Mouse (Mus musculus) ES-E14 (cell line): Measurements from ENCODE around the gene Asic4. TPM values are rescaled to one million over a fixed set of nuclear protein-coding genes. Genes with fewer than 3 reads are reported as not detected.
A peak's percentile ranks its signal among the peaks of the same experiment; 100 is the strongest.

Experiments
- DNase-seq: peaks from one replicate; pipeline ENCODE4 v3.0.0-alpha.2; 2013; ENCODE audit warnings: low read depth, low spot score
- H3K27ac ChIP-seq: 2 replicates; pipeline ENCODE4 v1.5.1; 2012; ENCODE audit warnings: low read depth, mild to moderate bottlenecking, low read length, moderate library complexity, mixed read lengths; ENCODE audit not compliant: poor library complexity, insufficient read depth, severe bottlenecking
- H3K36me3 ChIP-seq: 2 replicates; pipeline ENCODE4 v1.6.1; 2012; ENCODE audit warnings: mild to moderate bottlenecking, low read length, moderate library complexity, mixed read lengths; ENCODE audit not compliant: control insufficient read depth, poor library complexity, insufficient read depth, severe bottlenecking
- H3K4me1 ChIP-seq, 2 experiments: fragments of 150-350 bp in 1 of 2; sonication (generic) in 1 of 2; 2 replicates each; pipeline ENCODE4 v1.6.1; 2012; ENCODE audit warnings: low read length in 2 of 2, mild to moderate bottlenecking in 1 of 2, mixed read lengths in 1 of 2; ENCODE audit not compliant: control insufficient read depth in 2 of 2, insufficient read depth in 2 of 2, poor library complexity in 1 of 2
- H3K4me3 ChIP-seq, 2 experiments: fragments of 150-350 bp in 1 of 2; sonication (generic) in 1 of 2; 2 replicates each; pipeline ENCODE4 v1.5.1; 2012; ENCODE audit warnings: low read length in 2 of 2, low read depth in 1 of 2, mild to moderate bottlenecking in 1 of 2, mixed read lengths in 1 of 2; ENCODE audit not compliant: insufficient read depth in 1 of 2, poor library complexity in 1 of 2, severe bottlenecking in 1 of 2
- H3K9ac ChIP-seq: 2 replicates; pipeline ENCODE4 v1.6.1; 2012; ENCODE audit warnings: low read depth, mild to moderate bottlenecking, low read length, mixed read lengths; ENCODE audit not compliant: poor library complexity, insufficient read depth, severe bottlenecking
- H3K9me3 ChIP-seq: fragments of 150-350 bp; sonication (generic); 2 replicates; pipeline ENCODE4 v1.6.1; 2012; ENCODE audit warnings: low read depth, mild to moderate bottlenecking, low read length; ENCODE audit not compliant: control insufficient read depth, insufficient read depth
- CHD2 ChIP-seq: IDR thresholded peaks from 2 replicates; pipeline ENCODE4 v1.6.1; 2014; ENCODE audit warnings: mild to moderate bottlenecking, low read depth, low read length, inconsistent platforms
- HCFC1 ChIP-seq: IDR thresholded peaks from 2 replicates; pipeline ENCODE4 v1.6.1; 2012; ENCODE audit warnings: low read length, inconsistent platforms, borderline replicate concordance; ENCODE audit not compliant: insufficient read depth
- MAFK ChIP-seq: IDR thresholded peaks from 2 replicates; pipeline ENCODE4 v1.6.1; 2014; ENCODE audit warnings: mild to moderate bottlenecking, low read depth, low read length, inconsistent platforms; ENCODE audit not compliant: insufficient read depth
- ZC3H11A ChIP-seq: IDR thresholded peaks from 2 replicates; pipeline ENCODE4 v1.6.1; 2012; ENCODE audit warnings: low read depth, mild to moderate bottlenecking, inconsistent platforms, low read length, borderline replicate concordance
- ZNF384 ChIP-seq: IDR thresholded peaks from 2 replicates; pipeline ENCODE4 v1.6.1; 2012; ENCODE audit warnings: low read depth, low read length, inconsistent platforms
- in situ Hi-C, 2 experiments: fragments of 600-800 bp; cut with MboI; formaldehyde crosslinking; loops; one replicate each; pipeline ENCODE4 v1.15.1; 2025; ENCODE audit warnings: low sequenced_read_pairs in 2 of 2, inconsistent platforms in 1 of 2; ENCODE audit not compliant: unreplicated experiment in 2 of 2
- total RNA-seq: library from RNA; depleted of rRNA; stranded (reverse); fragments of 300-350 nt; gene quantifications from 2 replicates; pipeline ENCODE4 v1.2.3, GENCODE M21; 2012

Gene Asic4
- total RNA-seq, 1 experiment, result not detected

GRCm38 (mm10) chr1:75478916-75479634 lies 28.8 kb downstream of the Asic4 start, which contains the start of the genes Chpf and Tmem198:
Gene Chpf (minus strand): TSS chr1:75479307.
Gene Tmem198 (plus strand): TSS chr1:75479532.
- in situ Hi-C loops, result no loop called here
- H3K9ac ChIP-seq, result peak within 1 kb of the TSS; percentile 83
- TF ChIP-seq HCFC1 (no peak), MAFK (no peak), CHD2 (no peak), ZC3H11A (no peak), ZNF384 (no peak)
- H3K4me1 ChIP-seq, result peaks cover 4 to 8% of the 10 kb centered on the region in 2 experiments; a peak in 2 of 4 replicates
- H3K9me3 ChIP-seq, result no peaks in the 10 kb centered on the region
- H3K36me3 ChIP-seq, result peaks cover 24% of the 10 kb centered on the region
- H3K27ac ChIP-seq, result no peak within 1 kb of the TSS
- H3K4me3 ChIP-seq, result peak within 1 kb of the TSS; percentile 63 to 84
- peak; percentile 94 for DNase-seq

GRCm38 (mm10) chr1:75479635-75479989 lies 29.4 kb downstream of the Asic4 start:
- Histone ChIP-seq H3K9ac (peak overlapping the region; percentile 36; the same call in 1 of the 2 replicates), H3K9me3 (no peaks in the 10 kb centered on the region), H3K36me3 (peaks cover 19% of the 10 kb centered on the region), H3K4me1 (peaks cover 4 to 8% of the 10 kb centered on the region in 2 experiments; a peak in 2 of 4 replicates), H3K27ac (no peak overlapping the region), H3K4me3 (peak overlapping the region; percentile 61 to 63)
- TF ChIP-seq CHD2 (no peak), ZC3H11A (no peak), MAFK (no peak), ZNF384 (no peak), HCFC1 (no peak)
- in situ Hi-C loops, result no loop called here
- no peak for DNase-seq

GRCm38 (mm10) chr1:75480036-75480435 lies 29.8 kb downstream of the Asic4 start:
- Histone ChIP-seq H3K4me3 (peak overlapping the region; percentile 61 to 63), H3K4me1 (peaks cover 4 to 8% of the 10 kb centered on the region in 2 experiments; a peak in 2 of 4 replicates), H3K36me3 (peaks cover 15% of the 10 kb centered on the region), H3K27ac (no peak overlapping the region), H3K9ac (no peak overlapping the region), H3K9me3 (no peaks in the 10 kb centered on the region)
- no peak for DNase-seq
- no peak for TF ChIP-seq HCFC1
- TF ChIP-seq ZNF384, result no peak
- TF ChIP-seq CHD2, result no peak
- TF ChIP-seq MAFK, result no peak
- no peak for TF ChIP-seq ZC3H11A
- in situ Hi-C loops, result no loop called here

- no peak overlapping the region for H3K9ac ChIP-seq
- no peak overlapping the region for H3K4me3 ChIP-seq
- in situ Hi-C loops, result no loop called here
- H3K36me3 ChIP-seq, result peaks cover 8% of the 10 kb centered on the region
- TF ChIP-seq ZNF384 (no peak), ZC3H11A (no peak), CHD2 (no peak), HCFC1 (no peak), MAFK (no peak)
- H3K9me3 ChIP-seq, result no peaks in the 10 kb centered on the region
- no peak for DNase-seq
- H3K4me1 ChIP-seq, result peaks cover 4 to 6% of the 10 kb centered on the region in 2 experiments; a peak in 2 of 4 replicates
- H3K27ac ChIP-seq, result no peak overlapping the region
These were observed 30.5 kb downstream of the Asic4 start for GRCm38 (mm10) chr1:75480735-75481134.

- TF ChIP-seq CHD2, result no peak
- no peak for TF ChIP-seq ZC3H11A
- no peak for TF ChIP-seq HCFC1
- TF ChIP-seq MAFK, result no peak
- TF ChIP-seq ZNF384, result no peak
- Histone ChIP-seq H3K27ac (no peak overlapping the region), H3K4me1 (peaks cover 5 to 14% of the 10 kb centered on the region in 2 experiments; a peak in 2 of 4 replicates), H3K4me3 (peak overlapping the region; percentile 80 to 93; a peak in 3 of 4 replicates), H3K9ac (no peak overlapping the region; the same call in 1 of the 2 replicates), H3K9me3 (no peaks in the 10 kb centered on the region), H3K36me3 (no peaks in the 10 kb centered on the region)
- in situ Hi-C loops, result no loop called here
- no peak for DNase-seq
These were observed 36.3 kb downstream of the Asic4 start for GRCm38 (mm10) chr1:75486561-75486960.
